Mouse (Mus musculus) left cerebral cortex, postnatal 14 days (tissue): ENCODE measurements at regions not wholly inside any gene's neighbourhood (a gene's known extent, or its start where the extent isn't known, plus 50 kb on each side); places are given as distances from the start of the nearest gene placed in this dataset.

ENCODE experiments used
- DNase-seq, 2 experiments: peaks; one replicate each; pipeline ENCODE4 v3.0.0; 2021 to 2022; ENCODE audit warnings: low spot score in 2 of 2, mixed read lengths in 1 of 2
- intact Hi-C: fragments of 180-260 bp; cut with DNase I; formaldehyde crosslinking; loops from one replicate; pipeline ENCODE4 v1.15.1; 2025

GRCm38 (mm10) chr12:39070331-39071045, 291.3 kb downstream of the Etv1 start:
- no peak for DNase-seq
- intact Hi-C loops = loop anchor here (10.0 kb wide), 1 partner anchor 424 kb away; no protein-coding TSS in a partner anchor

GRCm38 (mm10) chr12:39073289-39074022, 294.3 kb downstream of the Etv1 start:
- peak in 1 of 2 experiments; percentile 6 for DNase-seq
- intact Hi-C loops = loop anchor here (10.0 kb wide), 1 partner anchor 421 kb away; no protein-coding TSS in a partner anchor

GRCm38 (mm10) chr12:39086285-39086684, 307.1 kb downstream of the Etv1 start:
- intact Hi-C loops = no loop called here
- no peak for DNase-seq

- no peak for DNase-seq
- intact Hi-C loops = no loop called here
Measured at GRCm38 (mm10) chr12:39094638-39095230, 315.6 kb downstream of the Etv1 start.

- intact Hi-C loops = no loop called here
- no peak for DNase-seq
Measured at GRCm38 (mm10) chr12:39123391-39124095, 344.4 kb downstream of the Etv1 start.

- intact Hi-C loops = no loop called here
- no peak for DNase-seq
Measured at GRCm38 (mm10) chr12:39154689-39155088, 375.5 kb downstream of the Etv1 start.

- intact Hi-C loops = no loop called here
- DNase-seq = no peak
Measured at GRCm38 (mm10) chr12:39176958-39177357, 397.8 kb downstream of the Etv1 start.

GRCm38 (mm10) chr12:39224073-39224472, 444.9 kb downstream of the Etv1 start:
- intact Hi-C loops = no loop called here
- DNase-seq = no peak

GRCm38 (mm10) chr12:39256605-39257004, 477.4 kb downstream of the Etv1 start:
- peak in 1 of 2 experiments; percentile 4 for DNase-seq
- intact Hi-C loops = no loop called here

GRCm38 (mm10) chr12:39257571-39257970, 478.4 kb downstream of the Etv1 start:
- intact Hi-C loops = no loop called here
- no peak for DNase-seq

GRCm38 (mm10) chr12:39289676-39290075, 510.5 kb downstream of the Etv1 start:
- no peak for DNase-seq
- intact Hi-C loops = no loop called here

- DNase-seq = peak; percentile 4 to 14
- intact Hi-C loops = no loop called here
Measured at GRCm38 (mm10) chr12:39301351-39302212, 522.4 kb downstream of the Etv1 start.

- intact Hi-C loops = no loop called here
- DNase-seq = no peak
Measured at GRCm38 (mm10) chr12:39302213-39302591, 523.0 kb downstream of the Etv1 start.

- no peak for DNase-seq
- intact Hi-C loops = no loop called here
Measured at GRCm38 (mm10) chr12:39307746-39308145, 528.6 kb downstream of the Etv1 start.

GRCm38 (mm10) chr12:39309905-39310304, 530.7 kb downstream of the Etv1 start:
- no peak for DNase-seq
- intact Hi-C loops = no loop called here

- no peak for DNase-seq
- intact Hi-C loops = no loop called here
Measured at GRCm38 (mm10) chr12:39317229-39317628, 538.0 kb downstream of the Etv1 start.

- intact Hi-C loops = no loop called here
- DNase-seq = no peak
Measured at GRCm38 (mm10) chr12:39321453-39321852, 542.3 kb downstream of the Etv1 start.

GRCm38 (mm10) chr12:39326157-39326556, 547.0 kb downstream of the Etv1 start:
- no peak for DNase-seq
- intact Hi-C loops = no loop called here

- intact Hi-C loops = no loop called here
- DNase-seq = no peak
Measured at GRCm38 (mm10) chr12:39326668-39327299, 547.6 kb downstream of the Etv1 start.
